Mouse (Mus musculus): Measurements from ENCODE around the gene Msrb3.
A peak's percentile ranks its signal among the peaks of the same experiment; 100 is the strongest.

The Msrb3 gene

DNA sequence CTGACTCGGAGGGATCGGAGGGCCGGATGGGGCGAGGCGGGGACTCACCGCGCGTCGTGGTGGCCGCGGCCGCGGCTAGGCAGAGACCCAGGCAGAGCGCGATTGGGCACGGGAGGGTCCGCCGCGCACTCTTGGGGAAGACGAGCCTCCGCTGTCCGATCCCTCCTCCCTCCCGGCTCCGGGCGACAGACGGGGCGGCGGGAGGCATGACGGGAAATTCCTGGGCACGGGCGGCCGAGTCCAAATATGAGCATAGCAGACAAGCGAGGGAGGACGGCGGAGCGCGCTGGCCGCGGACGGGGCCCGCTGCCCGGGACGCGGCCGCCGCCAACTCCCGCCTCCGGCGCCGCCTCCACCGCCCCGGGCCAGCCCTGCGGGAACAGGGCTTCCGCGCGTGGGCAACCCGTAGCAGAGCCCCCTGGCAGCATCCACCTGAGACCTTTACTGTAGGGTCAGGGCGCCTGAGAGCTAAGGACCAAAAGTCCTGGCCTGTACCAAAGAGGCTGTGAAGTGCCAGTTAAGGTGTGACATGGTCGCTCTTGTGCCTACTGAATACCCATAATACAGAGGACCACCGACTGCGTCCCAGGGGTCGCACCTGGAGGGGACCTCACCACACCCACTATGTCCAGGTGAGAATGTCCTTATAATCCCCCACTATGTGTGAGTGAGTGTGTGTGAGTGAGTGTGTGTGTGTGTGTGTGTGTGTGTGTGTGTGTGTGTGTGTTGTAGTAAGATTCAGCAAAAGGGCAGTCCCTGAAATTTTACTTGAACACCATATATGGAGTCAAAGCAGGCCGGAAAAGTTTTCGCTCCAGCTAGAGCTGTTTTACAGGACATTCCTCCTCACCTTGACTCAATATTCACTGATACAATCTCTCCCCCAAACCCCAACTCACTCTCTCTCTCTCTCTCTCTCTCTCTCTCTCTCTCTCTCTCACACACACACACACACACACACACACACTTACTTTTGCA is at the start of gene Msrb3:
Gene Msrb3 (minus strand): TSS at position 317 of the 978 bp plus-strand sequence.
- peak; percentile 68 for DNase-seq (ENCODE audit: low read depth, low spot score)

DNA sequence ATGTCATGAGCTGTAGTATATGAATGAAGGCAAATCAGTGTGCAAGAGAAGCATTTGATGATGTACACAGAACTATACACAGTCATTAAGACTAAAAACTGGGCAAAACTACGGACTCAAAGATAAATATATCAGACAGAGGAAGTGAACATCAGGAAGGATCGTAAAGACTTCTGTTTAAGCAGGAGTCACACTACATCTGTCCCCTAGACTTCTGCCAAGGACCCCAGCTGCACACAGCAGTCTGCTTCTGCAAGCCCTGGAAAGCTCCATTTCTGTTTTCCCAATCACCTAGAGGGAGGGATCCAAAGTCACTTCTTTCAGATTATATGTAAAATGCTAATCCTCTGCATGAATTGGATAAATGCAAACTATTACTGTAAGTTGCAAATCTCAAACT is 49.6 kb upstream of the Msrb3 start:
- no peak for DNase-seq (ENCODE audit: low read depth, low spot score)

DNA sequence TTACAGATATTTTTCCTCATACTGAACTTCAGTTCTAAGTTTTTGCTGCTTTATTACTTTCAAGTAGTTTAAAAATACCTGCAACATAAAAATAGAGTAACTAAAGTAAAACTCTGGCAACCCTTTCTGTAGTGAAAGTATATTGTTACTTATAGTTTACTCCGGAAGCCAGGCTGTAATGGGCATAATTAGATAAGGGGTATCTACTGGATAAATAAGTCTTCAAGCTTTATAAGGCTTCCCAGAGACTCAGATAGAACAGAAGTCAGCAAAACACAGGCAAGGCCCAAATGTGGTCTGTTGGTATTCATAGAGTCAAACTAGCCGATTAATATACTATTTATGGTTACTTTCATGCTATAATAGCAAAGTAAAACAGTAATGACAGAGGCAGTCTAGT is 48.9 kb upstream of the Msrb3 start:
- no peak for DNase-seq (ENCODE audit: low read depth, low spot score)

DNA sequence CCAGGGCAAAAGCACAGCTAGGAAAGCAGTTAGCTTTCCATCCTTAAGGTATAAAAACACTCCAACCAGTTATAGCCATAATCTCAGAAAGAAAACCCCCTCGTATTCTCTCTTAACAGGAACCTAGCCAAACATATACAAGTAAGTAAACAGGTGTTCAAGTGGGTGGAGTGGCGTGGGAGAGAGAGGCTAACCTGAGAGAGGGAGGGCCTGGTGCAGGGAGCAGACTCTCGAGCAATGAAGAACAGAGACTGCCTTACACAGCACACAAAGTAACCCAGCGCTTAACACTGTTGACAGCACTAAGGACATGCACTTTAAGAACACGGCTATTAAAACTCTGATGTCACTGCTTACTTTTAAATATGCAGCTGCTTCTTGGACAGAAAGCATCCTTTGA is 47.9 kb upstream of the Msrb3 start:
- DNase-seq (ENCODE audit: low read depth, low spot score) = no peak

DNA sequence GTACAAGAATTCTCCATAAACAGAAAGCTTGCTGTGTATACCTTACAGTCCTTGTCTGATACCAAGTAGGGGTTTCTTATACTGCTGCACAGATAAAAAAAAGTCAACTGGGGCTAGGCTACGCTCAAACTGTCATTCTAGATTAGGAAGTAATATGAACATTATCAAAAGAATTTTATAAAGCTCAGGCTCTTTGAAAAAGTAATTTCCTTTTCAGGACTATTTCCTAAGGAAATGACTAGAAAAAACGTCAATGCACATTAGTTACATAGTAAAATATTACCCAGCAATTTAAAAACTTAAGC is 40.0 kb upstream of the Msrb3 start:
- DNase-seq (ENCODE audit: low read depth, low spot score) = no peak

DNA sequence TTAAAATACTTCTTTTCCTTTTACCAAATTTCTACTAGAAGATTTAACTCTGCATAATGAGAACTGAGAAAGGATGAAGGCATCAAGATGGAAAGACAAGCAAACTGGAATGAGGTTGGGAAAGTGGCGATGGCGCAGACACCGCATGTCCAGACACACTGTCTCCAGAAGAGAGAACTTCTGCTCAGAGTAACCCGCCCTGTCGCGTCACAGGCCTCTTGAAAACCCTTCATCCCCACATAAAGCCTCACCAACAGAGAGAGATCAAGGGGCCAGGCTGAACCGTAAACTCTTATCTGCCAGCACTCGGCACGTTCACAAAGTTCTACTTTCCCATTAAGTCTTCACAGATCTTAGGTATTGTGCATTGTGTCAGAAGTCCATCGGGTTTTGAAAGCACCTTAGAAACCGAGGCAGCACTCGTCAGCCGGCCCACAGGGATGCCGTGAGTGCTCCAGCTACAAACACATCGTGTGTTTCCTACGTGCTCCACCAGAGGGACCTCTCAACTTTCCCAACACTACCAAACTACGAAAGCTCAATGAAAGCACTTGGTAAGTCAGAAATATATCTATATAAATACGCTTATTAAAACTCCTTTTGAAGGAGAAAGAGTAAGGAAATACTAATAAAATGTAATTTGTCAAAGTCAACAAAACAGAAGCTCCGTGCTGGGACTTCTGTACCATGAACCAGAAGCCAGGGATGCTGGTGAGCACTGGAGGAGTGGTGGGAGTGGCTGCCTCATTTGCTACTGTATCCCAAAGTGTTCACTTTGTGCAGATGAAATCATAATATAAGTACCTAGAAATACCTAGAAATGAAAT is 39.4 kb upstream of the Msrb3 start:
- peak; percentile 55 for DNase-seq (ENCODE audit: low read depth, low spot score)

DNA sequence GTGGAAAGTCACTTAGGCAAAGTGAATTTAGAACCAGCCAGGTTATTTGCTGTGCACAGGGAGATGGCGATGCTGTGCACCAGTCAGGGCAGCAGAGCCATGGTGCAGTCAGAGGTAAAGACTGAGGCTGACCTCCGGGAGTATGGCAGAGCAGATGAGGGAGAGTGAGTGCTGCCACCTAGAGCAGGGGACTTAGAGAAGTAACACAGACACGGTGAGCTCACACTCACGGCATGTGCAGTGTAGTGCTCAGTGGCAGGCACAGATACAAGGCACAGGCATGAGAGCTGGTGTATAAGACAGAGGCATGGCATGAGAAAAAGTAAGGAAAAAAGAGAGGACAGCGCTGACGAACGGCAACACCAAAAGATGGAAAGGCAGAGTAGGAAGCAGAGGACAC is 30.6 kb upstream of the Msrb3 start:
- no peak for DNase-seq (ENCODE audit: low read depth, low spot score)

DNA sequence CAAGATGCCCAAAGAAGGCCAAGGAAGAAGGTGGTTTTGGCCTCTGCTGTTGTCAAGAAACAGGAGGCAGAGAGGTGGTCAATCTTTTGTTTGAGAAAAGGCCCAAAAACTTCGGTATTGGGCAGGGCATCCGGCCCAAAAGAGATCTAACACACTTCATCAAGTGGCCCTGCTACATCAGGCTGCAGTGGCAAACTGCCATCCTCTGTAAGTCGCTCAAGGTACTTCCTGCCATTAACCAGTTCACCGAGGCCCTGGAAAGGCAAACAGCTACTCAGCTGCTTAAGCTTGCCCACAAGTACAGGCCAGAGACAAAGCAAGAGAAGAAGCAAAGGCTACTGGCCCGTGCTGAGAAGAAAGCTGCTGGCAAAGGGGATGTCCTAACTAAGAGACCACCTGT is 29.3 kb upstream of the Msrb3 start:
- DNase-seq (ENCODE audit: low read depth, low spot score) = no peak

DNA sequence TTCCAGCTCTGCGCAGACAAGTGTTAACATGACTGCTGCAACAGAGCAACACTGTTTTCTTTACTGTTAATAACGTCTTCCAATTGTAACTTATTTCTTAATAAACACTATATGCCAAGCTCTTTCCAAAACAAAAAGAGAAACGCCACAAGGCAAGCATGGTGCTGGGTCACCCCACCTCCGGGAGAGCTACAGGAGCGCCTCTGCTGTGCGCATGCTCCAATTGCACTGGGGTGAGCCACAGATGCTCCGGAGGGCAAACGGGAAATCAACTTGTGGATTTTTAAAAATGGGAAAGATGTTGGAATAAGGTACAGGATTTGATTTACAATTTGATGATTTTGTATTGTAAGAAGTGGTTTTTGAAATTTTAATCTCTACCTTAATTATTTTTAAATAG is 27.3 kb upstream of the Msrb3 start:
- no peak for DNase-seq (ENCODE audit: low read depth, low spot score)

DNA sequence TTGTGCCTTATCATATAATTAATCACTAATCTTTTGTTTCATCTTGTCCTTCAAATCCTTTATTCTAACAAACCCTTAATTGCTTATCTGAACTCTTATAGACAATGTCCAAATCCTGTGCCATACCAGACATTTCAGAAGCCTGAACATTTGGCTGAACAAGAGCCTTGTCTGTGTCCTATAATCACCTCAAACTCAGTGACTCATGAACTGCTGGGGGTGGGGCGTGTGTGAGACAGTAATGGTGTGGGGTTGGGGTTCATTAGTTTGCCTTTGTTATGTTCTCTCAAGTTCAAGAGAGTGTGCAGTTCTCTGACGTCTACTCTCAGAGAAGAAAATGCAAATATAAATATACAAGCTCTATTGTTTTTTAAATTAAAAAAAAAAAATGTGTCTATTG is 22.6 kb upstream of the Msrb3 start:
- no peak for DNase-seq (ENCODE audit: low read depth, low spot score)

DNA sequence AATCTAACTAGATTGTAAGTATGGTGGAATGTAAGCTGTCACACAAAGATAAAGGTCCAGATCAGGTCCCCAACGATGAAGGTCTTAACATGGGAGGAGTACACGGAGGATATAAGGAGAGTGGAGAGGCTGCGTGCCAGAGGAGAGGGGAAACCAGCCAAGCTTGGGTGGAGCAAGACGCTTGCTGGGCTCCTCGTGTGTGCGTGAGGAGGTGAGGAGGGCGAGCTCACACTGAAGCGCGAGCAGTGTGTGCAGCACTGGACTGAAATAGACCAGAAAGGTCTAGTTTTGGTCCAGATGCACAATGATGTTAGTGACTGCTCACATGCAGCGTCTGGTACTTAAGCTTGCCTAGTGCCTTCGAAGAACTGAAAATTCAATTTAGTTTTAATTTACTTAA is 21.7 kb upstream of the Msrb3 start:
- DNase-seq (ENCODE audit: low read depth, low spot score) = no peak

DNA sequence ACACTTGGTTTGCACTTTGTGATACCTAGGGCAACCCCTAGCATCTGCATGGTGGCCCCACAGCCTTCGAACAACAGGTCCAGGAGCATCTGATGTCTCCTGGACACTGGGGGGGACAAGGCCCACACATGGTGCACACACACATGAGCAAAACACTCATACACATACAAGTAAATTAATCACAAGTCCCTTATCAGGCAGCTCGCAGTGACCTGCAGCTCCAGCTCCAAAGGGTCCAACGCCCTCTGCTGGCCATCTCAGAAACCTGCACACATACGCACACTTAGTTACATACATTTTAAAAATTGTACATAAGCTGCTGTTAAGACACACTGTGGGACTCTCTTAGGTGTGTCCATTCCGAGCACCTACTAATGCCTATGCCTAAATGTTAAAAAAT is 17.3 kb upstream of the Msrb3 start:
- no peak for DNase-seq (ENCODE audit: low read depth, low spot score)

DNA sequence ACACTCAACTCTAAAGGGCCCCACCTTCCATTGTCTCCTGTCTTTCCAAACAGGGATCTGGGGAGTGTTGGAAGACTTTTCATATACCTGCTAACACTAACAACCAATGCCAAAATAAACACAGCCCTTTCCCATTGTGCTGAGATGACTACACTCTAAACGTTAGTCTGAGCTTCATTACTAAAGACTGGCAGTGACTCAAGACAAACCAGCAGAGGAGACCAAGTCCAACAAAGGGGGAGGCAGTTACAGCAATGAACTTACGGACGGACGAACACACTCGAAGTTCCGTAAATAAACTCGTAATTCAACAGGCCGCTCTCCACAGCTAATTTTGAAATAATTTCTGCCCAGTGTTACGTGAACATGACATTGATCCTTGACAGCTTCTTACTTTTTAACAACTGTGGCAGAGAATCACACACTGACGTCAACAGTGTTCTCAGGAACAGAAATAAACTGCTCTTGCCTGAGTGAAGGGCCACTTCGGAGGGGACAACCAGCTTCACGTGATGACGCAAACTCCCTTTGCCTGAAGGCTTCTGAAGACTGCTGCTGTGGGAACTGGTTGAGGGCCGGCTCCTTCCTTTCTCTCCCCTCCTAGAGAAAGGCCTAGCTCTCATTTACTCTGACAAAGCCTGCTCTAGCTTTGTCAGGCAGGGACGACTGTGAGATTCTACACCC is 16.2 kb upstream of the Msrb3 start:
- DNase-seq (ENCODE audit: low read depth, low spot score) = no peak

DNA sequence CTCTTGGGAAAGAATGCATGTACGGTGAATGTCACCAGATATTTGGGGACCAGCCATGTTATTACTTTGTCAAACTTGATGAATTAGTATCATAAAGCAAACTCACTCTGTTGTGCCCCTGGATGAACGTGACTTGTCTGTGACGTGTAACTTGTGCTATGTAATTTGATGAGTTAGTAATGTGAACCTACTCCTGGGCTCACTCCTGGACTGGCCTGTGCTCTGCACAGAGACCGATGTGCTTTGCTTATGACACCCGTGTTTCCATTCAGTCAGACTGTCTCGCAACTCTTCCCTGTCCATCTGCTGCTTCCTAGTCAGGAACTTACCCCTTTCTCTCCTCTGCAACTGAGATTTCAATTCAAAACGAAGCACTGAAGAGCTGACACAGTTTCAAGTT is 15.4 kb upstream of the Msrb3 start:
- no peak for DNase-seq (ENCODE audit: low read depth, low spot score)

DNA sequence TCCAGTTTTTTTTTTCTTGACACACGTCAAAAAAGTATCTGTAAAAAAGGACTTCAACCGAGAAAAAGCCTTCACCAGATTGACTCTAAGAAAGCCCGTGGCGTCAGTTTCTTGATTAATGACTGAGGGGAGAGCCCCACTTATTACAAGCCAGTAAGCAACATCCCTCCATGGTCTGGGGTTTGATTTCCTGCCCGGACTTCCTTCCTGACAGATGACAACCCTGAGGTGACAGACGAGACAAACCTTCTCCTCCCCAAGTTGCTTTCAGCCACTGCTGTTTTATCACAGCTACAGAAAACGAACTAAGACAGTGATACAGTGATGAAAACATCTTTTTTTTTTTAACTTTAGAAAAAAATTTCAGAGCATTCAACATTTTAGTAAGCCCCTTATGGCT is 14.9 kb upstream of the Msrb3 start:
- no peak for DNase-seq (ENCODE audit: low read depth, low spot score)

DNA sequence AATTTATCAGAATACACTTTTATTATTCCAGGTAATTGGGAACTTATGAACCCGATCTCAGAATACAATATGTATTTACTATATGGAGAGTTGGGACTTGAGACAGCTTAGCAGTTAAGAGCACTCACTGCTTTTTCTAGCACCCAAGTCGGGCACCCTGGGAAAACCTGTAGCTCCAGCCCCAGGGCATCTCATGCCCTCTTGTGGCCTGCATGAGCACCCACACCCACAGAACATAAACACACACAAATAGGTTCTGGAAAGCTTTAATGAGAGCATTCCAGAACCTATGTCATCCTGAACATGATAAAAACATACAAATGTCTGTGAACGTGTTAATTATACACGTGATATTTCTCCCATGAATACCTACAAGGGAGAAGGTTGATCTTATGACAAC is 13.1 kb upstream of the Msrb3 start:
- DNase-seq (ENCODE audit: low read depth, low spot score) = no peak

DNA sequence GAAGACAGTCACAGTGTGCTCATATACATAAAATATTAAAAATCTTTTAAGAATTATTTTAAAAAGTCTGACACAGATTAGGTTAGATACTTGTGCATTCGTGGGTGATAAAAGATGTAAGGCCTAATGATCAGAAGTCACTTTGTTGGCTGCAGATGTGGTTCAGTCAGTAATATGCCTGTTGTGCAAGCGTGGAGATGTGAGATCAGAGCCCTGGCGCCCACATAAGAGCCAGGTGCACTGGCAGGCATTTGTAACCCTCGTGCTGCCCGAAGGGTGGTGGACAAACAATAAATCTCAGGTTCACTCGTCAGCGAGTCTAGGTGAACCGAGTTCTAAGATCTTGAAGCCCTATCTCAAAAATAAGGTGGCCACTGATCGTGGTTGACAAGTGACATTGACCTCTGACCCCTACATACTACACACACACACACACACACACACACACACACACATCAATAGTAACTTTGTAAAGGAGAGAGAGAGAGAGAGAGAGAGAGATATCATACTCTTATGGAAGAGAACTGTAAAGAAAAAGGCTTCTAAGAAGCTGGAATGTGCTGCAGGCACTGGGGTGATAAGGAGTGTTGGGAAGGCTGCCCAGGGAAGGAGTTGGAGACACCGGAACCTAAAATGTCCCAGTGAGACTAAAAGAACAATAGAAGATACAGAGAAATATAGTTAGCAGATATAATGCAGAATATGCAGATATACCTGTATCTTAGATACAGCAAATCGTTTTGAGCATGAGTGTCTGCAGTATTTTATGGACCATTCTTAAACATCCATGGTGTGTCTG is 10.1 kb upstream of the Msrb3 start:
- DNase-seq (ENCODE audit: low read depth, low spot score) = no peak

DNA sequence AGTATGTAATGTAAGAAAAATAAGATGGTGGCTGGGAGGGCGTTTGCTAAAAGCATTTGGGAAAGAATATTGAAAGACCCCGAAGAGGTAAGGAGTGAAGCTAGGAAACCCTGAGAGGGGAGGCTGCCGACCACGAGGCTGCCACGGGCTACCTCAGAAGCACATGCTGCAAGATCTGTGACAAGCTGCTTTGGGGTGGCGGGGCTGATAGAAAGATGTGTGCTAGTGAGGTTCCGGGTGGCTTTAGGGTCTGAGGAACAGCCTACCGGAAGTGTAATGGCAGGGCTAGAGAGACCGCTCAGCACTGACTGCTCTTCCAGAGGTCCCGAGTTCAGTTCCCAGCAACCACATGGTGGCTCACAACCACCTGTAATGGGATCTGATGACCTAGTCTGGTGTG is 5.8 kb upstream of the Msrb3 start:
- no peak for DNase-seq (ENCODE audit: low read depth, low spot score)

DNA sequence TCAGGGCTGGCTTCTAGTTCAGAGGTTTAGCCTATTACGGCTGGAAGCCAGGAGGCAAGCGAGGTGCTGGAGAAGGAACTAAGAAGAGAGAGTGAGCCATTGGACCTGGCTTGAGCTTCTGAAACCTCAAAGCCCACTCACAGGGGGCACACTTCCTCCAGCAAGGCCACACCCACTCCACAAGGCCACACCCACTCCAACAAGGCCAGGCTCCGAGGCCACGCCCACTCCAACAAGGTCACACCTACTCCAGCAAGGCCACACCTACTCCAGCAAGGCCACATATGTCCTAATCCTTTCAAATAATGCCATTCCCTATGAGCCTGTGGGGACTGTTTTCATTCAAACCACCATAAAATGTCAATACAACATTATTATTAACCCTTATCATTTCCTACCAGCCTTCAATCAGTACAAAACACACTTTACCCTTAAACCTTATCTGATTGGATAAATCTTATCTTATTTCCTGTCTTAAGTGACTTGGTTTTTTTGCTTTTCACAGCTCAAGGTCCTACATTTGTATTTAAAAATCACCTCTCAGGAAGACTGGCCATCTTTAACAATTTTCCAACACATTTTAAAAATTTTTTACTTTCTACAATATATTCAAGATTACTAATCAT is 5.1 kb upstream of the Msrb3 start:
- DNase-seq (ENCODE audit: low read depth, low spot score) = no peak

DNA sequence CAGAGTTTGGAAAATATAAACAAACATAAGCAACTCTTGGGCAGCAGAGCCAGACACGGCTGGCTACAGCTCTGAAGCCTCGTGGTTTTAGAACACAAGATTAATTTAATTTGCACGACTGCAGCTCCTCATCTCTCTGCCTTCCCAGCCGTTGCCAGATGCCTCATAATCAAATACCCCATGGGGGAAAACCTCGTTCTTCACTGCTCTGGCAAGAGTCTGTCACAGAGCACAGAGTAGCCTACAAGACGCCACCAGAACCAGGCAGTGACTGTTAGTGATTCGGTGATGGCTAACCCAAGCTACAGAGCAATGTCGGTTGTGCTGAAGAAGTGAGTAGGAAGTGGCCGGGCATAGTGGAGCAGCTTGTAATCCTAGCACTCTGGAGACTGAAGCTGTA is 2.8 kb upstream of the Msrb3 start:
- DNase-seq (ENCODE audit: low read depth, low spot score) = no peak

DNA sequence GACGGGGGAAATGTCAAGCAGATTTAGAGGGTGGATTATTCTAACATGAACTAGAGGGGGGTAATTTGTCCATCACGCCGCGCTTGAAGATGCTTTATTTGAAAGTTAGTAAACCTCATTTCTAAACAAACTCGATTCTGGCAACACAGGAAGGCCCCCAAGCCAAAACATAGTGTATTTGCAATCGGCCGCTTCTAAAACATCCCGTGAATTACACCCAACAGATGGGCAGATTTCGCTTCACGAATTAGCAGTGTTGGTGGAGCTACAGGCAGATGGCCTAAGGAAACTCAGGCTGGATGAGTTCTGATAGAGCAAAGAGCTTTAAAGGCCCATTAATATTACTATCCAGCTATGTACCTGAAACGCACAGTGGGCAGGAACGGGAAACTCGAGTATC is 1.2 kb upstream of the Msrb3 start:
- DNase-seq (ENCODE audit: low read depth, low spot score) = no peak
